Mouse (Mus musculus) neural tube, embryonic 13.5 days (tissue): ENCODE measurements around the gene Kitl. TPM values are rescaled to one million over a fixed set of nuclear protein-coding genes. Genes with fewer than 3 reads are reported as not detected.
A peak's percentile ranks its signal among the peaks of the same experiment; 100 is the strongest.

Source experiments
- ATAC-seq: fragments of 200-750 bp; cut with Nextera tagmentation; 2 replicates; pipeline ENCODE4 v1.8.0; 2017; ENCODE audit warnings: low read depth, mild to moderate bottlenecking, moderate TSS enrichment, moderate library complexity
- H3K27ac ChIP-seq: fragments of 300-500 bp; sonication (generic); replicated peaks from 2 replicates; pipeline ENCODE4 v1.5.1; 2015; ENCODE audit warnings: moderate library complexity, mild to moderate bottlenecking, inconsistent platforms
- H3K27me3 ChIP-seq: fragments of 300-500 bp; sonication (generic); 2 replicates; pipeline ENCODE4 v1.6.1; 2015; ENCODE audit warnings: mild to moderate bottlenecking, inconsistent platforms
- H3K36me3 ChIP-seq: fragments of 300-500 bp; sonication (generic); 2 replicates; pipeline ENCODE4 v1.6.1; 2015; ENCODE audit warnings: mild to moderate bottlenecking, inconsistent platforms
- H3K4me1 ChIP-seq: fragments of 300-500 bp; sonication (generic); replicated peaks from 2 replicates; pipeline ENCODE4 v1.6.1; 2015; ENCODE audit warnings: inconsistent platforms
- H3K4me2 ChIP-seq: fragments of 300-500 bp; sonication (generic); 2 replicates; pipeline ENCODE4 v1.6.1; 2015; ENCODE audit warnings: inconsistent platforms, mild to moderate bottlenecking, moderate library complexity
- H3K4me3 ChIP-seq: fragments of 300-500 bp; sonication (generic); 2 replicates; pipeline ENCODE4 v1.5.1; 2015; ENCODE audit warnings: mild to moderate bottlenecking, inconsistent platforms
- H3K9ac ChIP-seq: fragments of 300-500 bp; sonication (generic); 2 replicates; pipeline ENCODE4 v1.6.1; 2015; ENCODE audit warnings: moderate library complexity, mild to moderate bottlenecking, inconsistent platforms
- H3K9me3 ChIP-seq: fragments of 300-500 bp; sonication (generic); 2 replicates; pipeline ENCODE4 v1.6.1; 2016; ENCODE audit warnings: inconsistent platforms
- WGBS: fragments of 180-500 bp; shearing (Covaris S2); methylation state at CpG from one replicate; pipeline ENCODE4 v1.1.7; 2015; 5-methylcytosine and 5-hydroxymethylcytosine counted together
- polyA plus RNA-seq: library from polyadenylated mRNA; unstranded; fragments of >200 nt; fragmentation: Nextera tagmentation; extraction: Ambion mirVana; gene quantifications from 2 replicates; pipeline ENCODE4 v1.2.1, GENCODE M21; 2015

The Kitl gene
- polyA plus RNA-seq, 1 experiment from 2014 or later, result 18.6 TPM

DNA sequence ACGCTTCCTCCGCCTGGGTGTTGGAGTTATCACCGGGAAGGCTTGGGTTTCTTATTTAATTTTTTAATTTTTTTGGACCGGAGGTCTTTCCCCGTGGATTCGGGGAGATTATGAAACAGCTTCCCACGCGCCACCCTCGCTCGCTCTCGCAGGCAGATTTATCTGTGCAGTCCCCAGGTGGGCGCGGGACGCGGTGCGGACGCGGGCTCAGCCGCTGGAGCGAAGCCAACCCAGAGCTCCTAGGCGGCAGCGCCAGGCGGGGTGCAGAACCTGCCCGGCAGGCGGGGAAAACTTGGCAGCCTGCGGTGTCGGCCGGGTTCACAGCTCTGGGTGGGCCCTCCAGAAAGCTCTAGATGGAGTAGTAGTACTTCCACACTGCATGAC, 888 bp downstream of the Kitl start:
- Histone ChIP-seq H3K9me3 (no peaks in the 10 kb centered on the region), H3K4me2 (peak overlapping the region; percentile 84), H3K4me3 (peak overlapping the region; percentile 58), H3K36me3 (no peaks in the 10 kb centered on the region), H3K27ac (peak overlapping the region; percentile 63), H3K4me1 (peaks cover 33% of the 10 kb centered on the region), H3K9ac (peak overlapping the region; percentile 71), H3K27me3 (peaks cover 54% of the 10 kb centered on the region)
- WGBS, result 0% methylated on average over 28 of the region's 28 CpGs
- peak; percentile 63 for ATAC-seq

DNA sequence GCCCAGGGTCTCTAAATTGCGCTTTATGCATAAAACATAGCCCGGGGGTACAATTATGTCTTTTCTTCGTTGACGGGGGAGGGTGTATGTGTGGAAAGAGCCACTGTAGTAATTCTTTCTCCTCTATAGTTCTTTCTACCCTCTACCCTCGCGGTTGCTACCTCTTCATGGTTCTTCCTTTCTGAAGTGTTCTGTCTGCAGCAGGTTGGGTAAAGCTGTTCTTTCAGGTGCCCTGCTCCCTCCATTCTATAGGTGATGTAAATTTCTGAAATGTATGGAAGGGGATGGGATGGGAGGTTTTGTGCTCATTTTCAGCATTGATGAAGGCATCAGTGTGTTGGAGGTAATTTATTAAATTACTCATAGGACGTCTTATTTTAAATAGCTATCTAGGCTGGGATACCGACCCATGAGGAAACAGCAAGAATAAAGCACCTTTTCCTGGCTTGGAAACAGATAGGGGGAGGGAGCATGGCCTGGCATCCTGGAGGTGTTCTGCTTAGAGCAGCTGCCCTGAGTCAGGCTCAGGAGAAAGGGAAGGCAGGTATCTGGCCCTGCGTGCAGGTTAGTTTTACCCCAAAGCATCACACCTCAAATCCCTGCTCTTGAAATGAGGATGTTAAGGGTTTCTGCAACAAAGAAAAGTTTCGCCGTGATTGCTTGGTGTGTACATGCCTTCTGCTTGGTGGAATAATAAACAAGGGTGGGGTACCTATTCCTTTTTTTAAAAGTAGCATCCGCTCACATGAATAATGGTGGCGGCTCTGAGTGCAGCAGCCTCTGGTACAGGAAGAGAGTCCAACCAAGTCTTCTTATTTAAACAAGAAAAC, 1.7 kb downstream of the Kitl start:
- H3K36me3 ChIP-seq, result no peaks in the 10 kb centered on the region
- no peak for ATAC-seq
- peak overlapping the region; percentile 51 for H3K9ac ChIP-seq
- H3K4me1 ChIP-seq, result peaks cover 39% of the 10 kb centered on the region
- peak overlapping the region; percentile 58 for H3K4me3 ChIP-seq
- H3K9me3 ChIP-seq, result no peaks in the 10 kb centered on the region
- WGBS, result 12% methylated on average over 13 of the region's 13 CpGs
- H3K27me3 ChIP-seq, result peaks cover 54% of the 10 kb centered on the region
- peak overlapping the region; percentile 84 for H3K4me2 ChIP-seq
- no peak overlapping the region for H3K27ac ChIP-seq

DNA sequence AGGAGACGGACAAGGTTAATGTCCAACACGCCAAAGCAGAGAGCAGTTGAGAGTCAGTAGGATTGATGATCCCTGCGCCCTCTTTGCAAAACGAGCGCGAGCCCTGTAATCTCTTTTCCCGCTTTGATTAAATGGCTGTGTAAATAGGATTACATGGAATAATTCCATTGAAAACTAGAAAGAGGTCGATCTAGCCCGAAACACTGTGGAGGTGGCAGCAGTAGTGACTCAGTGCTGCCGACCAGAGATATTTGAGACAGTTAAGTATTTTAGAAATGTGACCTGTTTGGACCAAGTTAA, 2.3 kb downstream of the Kitl start:
- H3K36me3 ChIP-seq, result no peaks in the 10 kb centered on the region
- H3K4me3 ChIP-seq, result peak overlapping the region; percentile 58
- no peak for ATAC-seq
- 5% methylated on average over 10 of the region's 10 CpGs for WGBS
- H3K9me3 ChIP-seq, result no peaks in the 10 kb centered on the region
- peaks cover 45% of the 10 kb centered on the region for H3K4me1 ChIP-seq
- H3K27me3 ChIP-seq, result peaks cover 54% of the 10 kb centered on the region
- H3K4me2 ChIP-seq, result peak overlapping the region; percentile 84
- peak overlapping the region; percentile 51; the same call in 1 of the 2 replicates for H3K9ac ChIP-seq
- no peak overlapping the region for H3K27ac ChIP-seq

DNA sequence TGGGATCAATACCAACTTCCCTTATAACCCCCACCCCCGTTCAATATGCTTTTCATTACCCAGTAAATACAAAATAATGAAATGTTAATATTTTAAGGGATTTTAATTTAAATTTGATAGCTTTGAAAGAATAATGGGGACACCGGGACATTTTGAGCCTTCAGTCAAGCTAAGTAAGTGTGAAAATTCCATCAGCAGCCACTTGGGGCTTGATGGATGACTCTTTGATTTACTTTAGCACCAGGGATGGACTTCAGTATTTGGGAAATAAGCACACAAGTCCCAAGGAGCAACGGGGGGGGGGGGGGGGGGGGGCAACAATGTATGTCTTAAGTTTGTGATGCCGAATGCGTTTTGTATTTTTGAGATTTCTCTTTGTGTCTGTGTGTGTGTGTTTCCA, 3.1 kb downstream of the Kitl start:
- Histone ChIP-seq H3K27me3 (peaks cover 55% of the 10 kb centered on the region), H3K4me3 (0 out of 2 replicates have a peak overlapping the region, but pooled peaks have one; percentile 58), H3K4me1 (peaks cover 47% of the 10 kb centered on the region), H3K9me3 (no peaks in the 10 kb centered on the region), H3K9ac (no peak overlapping the region), H3K36me3 (no peaks in the 10 kb centered on the region), H3K4me2 (peak overlapping the region; percentile 84), H3K27ac (no peak overlapping the region)
- WGBS, result 21% methylated on average over 5 of the region's 5 CpGs
- ATAC-seq, result no peak

DNA sequence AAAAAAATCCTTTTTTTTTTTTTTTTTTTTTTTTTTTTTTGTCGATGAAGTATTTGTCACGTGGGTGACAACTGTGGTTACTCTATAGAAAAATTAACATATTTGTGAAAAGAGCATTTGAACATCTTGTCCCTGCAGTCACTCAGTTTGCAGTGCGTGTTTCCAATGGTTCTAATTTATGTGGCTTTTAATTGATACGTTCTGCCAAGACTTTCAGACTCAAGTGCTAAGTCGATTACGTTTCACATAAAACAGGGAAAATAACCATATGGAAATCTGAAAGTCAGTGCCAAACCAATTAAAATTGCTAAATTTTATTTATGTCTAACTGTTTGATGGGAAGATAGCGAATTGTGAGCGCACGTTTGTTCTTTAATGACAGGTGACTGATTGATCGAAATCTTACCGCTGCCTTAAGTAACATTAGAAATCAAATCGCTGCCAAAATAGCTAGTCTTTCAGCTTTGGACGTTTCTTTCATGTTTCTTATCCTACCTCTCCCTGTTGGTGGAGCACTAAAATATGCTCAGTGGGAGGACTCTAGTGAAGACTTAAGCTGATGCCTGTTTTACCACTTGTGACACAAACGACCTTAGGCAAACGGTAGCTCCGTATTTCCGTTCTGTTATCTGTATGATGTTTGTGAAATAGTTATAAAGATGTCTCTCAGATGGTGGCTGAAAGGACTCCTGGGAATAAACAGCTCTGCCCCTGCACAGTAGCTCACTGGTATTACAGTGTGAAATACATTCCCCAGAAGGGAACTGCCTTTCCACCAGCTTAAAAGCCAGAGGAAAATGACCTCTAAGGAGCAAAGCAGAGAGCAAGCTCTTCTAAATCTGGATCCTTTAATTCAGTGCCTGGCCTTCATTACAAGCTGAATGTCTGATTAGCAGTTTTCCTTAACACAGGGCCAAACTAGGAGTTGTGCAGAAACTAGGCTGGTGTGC, 4.1 kb downstream of the Kitl start:
- H3K4me1 ChIP-seq, result peaks cover 47% of the 10 kb centered on the region
- no peak for ATAC-seq
- H3K4me2 ChIP-seq, result peak overlapping the region; percentile 84; the same call in 1 of the 2 replicates

DNA sequence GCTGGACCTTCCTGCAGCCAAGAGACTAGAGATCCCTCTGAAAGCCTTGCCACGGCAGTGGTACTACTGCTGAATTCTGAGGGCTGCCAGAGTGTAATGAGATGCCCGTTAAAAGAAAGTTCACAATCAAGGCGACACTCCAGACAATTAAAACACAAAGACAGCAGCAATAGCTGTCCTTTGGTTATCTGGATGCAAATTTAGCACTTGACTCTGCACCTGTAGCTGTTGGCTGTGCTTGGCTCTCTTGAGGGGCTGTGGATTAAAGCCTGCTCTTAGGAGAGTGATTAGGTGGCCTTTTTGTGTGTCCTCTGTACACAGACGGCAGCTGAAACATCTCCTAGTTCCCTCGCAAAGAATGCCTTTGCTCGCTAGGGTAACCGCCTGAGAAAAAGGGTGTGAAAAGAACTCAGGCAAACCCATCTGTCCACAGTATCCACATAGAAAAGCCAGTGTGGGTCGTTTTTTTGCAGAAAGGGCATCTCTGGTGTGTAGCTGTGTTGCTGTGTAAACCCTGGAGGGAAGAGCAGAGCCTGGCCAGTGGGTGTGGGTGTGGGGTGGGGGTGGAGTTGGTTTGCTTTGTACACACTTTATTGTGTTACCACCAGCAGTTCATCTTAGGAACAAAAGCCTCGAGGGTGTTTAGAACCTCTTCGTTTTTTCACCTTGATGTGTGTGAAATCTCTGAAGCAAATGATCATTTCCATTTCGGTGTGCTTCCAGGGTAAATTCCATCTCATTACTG, 6.8 kb downstream of the Kitl start:
- Histone ChIP-seq H3K36me3 (no peaks in the 10 kb centered on the region), H3K4me2 (no peak overlapping the region), H3K4me3 (no peak overlapping the region), H3K27me3 (peaks cover 36% of the 10 kb centered on the region), H3K27ac (peak overlapping the region; percentile 59; the same call in 1 of the 2 replicates), H3K9ac (no peak overlapping the region), H3K4me1 (peaks cover 41% of the 10 kb centered on the region), H3K9me3 (no peaks in the 10 kb centered on the region)
- WGBS, result 10% methylated on average over 11 of the region's 11 CpGs
- ATAC-seq, result peak; percentile 81

More for the DNA sequence above, 4.1 kb downstream of the Kitl start:
- no peak overlapping the region for H3K9ac ChIP-seq
- no peaks in the 10 kb centered on the region for H3K9me3 ChIP-seq
- H3K4me3 ChIP-seq, result no peak overlapping the region
- 44% methylated on average over 17 of the region's 17 CpGs for WGBS
- peaks cover 46% of the 10 kb centered on the region for H3K27me3 ChIP-seq
- no peaks in the 10 kb centered on the region for H3K36me3 ChIP-seq
- H3K27ac ChIP-seq, result no peak overlapping the region

DNA sequence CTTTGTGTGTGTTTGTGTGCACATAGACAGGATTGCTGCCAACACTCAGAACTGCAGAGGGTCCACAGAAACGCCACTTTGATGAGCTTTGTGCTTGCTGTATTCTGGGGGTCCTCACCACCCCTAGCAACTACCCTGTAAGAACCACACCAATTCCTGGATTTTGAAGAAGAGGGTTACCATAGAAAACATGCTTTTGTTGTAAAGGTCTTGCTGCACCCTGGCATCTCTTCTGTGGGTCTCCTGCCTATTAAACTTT, 7.3 kb downstream of the Kitl start:
- no peak for ATAC-seq
- Histone ChIP-seq H3K9me3 (no peaks in the 10 kb centered on the region), H3K27me3 (peaks cover 31% of the 10 kb centered on the region), H3K4me3 (no peak overlapping the region), H3K36me3 (no peaks in the 10 kb centered on the region), H3K9ac (no peak overlapping the region), H3K4me2 (no peak overlapping the region), H3K4me1 (peaks cover 37% of the 10 kb centered on the region), H3K27ac (peak overlapping the region; percentile 59; the same call in 1 of the 2 replicates)
- WGBS, result 27% methylated on average over 1 of the region's 1 CpGs

DNA sequence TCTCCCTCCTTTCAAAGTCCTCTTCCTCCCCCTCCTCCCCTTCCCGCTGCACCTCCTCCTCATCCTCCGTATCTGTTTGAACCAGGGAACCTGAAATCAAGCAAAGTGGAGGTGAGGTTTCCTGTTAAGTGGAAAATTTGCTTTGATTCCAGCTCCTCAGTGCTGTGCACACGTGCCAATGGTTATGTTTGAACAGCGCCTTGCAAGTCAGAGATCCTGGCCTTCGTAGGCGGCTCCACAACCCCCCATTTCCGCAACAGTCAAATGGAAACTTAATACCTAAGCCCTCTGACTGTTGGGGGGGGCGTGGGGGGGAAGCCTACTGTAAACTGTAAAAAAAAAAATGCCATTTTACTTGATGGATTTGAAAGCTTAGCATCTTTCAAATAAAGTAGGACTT, 10.2 kb downstream of the Kitl start:
- Histone ChIP-seq H3K9ac (no peak overlapping the region), H3K4me1 (peaks cover 14% of the 10 kb centered on the region), H3K4me2 (no peak overlapping the region), H3K4me3 (no peak overlapping the region), H3K36me3 (no peaks in the 10 kb centered on the region), H3K27me3 (peaks cover 10% of the 10 kb centered on the region; the same call in 1 of the 2 replicates), H3K9me3 (no peaks in the 10 kb centered on the region), H3K27ac (no peak overlapping the region)
- WGBS, result 77% methylated on average over 8 of the region's 8 CpGs
- no peak for ATAC-seq

DNA sequence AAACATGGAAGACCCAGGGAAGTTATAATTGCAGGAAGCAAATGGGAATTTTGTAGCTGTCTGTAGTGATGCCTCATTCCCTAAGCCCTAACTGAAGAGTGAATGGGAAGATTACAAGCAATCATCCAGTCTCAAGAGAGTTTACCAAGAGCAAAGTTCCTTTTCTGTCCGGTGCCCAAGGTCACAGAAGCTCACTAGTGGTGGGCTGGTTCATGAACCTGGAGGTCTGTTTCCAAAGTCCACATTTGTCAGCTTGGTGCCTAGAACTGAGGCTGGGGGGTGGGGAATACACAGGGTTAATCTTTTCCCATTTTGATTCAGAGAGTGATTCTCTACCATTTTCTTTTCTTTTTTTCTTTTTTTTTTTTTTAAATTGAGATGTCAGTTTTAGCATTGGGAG, 11.3 kb downstream of the Kitl start:
- Histone ChIP-seq H3K4me1 (peaks cover 12% of the 10 kb centered on the region), H3K4me3 (no peak overlapping the region), H3K27me3 (peaks cover 8% of the 10 kb centered on the region; the same call in 1 of the 2 replicates), H3K27ac (no peak overlapping the region), H3K9me3 (no peaks in the 10 kb centered on the region), H3K9ac (no peak overlapping the region), H3K36me3 (no peaks in the 10 kb centered on the region), H3K4me2 (no peak overlapping the region)
- WGBS, result 82% methylated on average over 1 of the region's 1 CpGs
- ATAC-seq, result no peak

DNA sequence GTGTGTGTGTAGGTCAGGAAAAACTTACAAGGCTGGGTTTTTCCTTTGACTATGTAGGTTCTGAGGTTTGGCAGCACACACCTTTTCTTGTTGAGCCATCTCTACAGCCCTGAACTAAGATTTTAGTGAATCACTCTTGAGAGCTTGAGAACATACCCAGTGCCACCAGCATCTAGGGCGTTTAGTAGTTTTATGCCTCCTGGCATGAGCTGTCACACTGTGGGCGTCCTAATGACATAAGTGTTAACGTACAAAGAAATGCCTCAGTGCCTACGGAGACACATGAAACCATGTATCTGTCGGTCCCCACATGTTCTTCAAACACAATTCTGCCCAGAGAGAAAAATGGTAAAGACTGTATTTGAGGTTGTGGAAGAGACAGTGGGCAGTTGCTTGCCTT, 15.0 kb downstream of the Kitl start:
- H3K4me3 ChIP-seq, result no peak overlapping the region
- H3K36me3 ChIP-seq, result no peaks in the 10 kb centered on the region
- H3K4me1 ChIP-seq, result no peaks in the 10 kb centered on the region
- 66% methylated on average over 5 of the region's 5 CpGs for WGBS
- no peak overlapping the region for H3K9ac ChIP-seq
- no peaks in the 10 kb centered on the region for H3K9me3 ChIP-seq
- H3K27ac ChIP-seq, result no peak overlapping the region
- no peaks in the 10 kb centered on the region for H3K27me3 ChIP-seq
- H3K4me2 ChIP-seq, result no peak overlapping the region
- no peak for ATAC-seq

DNA sequence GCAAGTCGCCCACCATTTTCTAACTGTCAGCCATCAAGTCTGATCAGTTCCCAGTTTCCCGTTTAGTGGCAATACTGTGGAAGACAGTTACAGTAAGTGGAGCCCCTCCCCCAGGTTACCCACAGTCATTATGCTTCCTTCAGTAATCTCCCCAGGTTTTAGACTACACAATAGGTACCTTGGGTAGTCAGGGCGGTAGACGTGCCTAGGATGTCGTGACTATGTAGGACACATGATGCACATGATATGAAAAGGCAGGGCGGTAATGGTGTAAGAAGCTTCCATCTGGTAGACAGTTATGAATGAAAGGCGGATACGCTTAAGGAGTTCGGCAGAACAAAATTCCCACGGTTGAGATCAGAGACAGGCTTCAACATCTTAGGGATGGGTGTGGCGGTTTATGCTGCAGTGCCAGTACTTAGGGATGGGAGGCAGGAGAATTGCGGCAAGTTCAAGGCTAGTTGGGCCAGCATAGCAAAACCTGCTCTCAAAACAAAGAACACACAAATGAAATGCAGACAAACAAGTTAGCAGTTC, 15.6 kb downstream of the Kitl start:
- 86% methylated on average over 12 of the region's 12 CpGs for WGBS
- no peak overlapping the region for H3K4me2 ChIP-seq
- ATAC-seq, result no peak

More for the DNA sequence above, 15.6 kb downstream of the Kitl start:
- Histone ChIP-seq H3K4me1 (no peaks in the 10 kb centered on the region), H3K9ac (no peak overlapping the region), H3K27ac (no peak overlapping the region), H3K27me3 (no peaks in the 10 kb centered on the region), H3K36me3 (no peaks in the 10 kb centered on the region), H3K9me3 (no peaks in the 10 kb centered on the region), H3K4me3 (no peak overlapping the region)
